Mouse (Mus musculus): ENCODE results near the gene Atad5. TPM values are rescaled to one million over a fixed set of nuclear protein-coding genes. Genes with fewer than 3 reads are reported as not detected.
"Not testable (repeated sequence)": the region's sequence is repeated elsewhere in the genome, so short reads cannot be mapped to it uniquely, and the experiment has no call there.

Atad5 gene
- total and polyA plus RNA-seq, 2 experiments: 0.15 to 1.1 TPM

GRCm38 (mm10) chr11:80052456-80052855 lies 36.7 kb upstream of the Atad5 start:
- no peak for DNase-seq (ENCODE audit: extremely low read depth, low read depth, low spot score)
- H3K27ac ChIP-seq (replicated peaks; ENCODE audit: insufficient read depth, low read depth, low read length): no peak overlapping the region
- H3K4me1 ChIP-seq (ENCODE audit: control insufficient read depth, insufficient read depth, low read length): no peaks in the 10 kb centered on the region
- no peak overlapping the region for H3K9ac ChIP-seq (ENCODE audit: low read depth, low read length)
- H3K4me3 ChIP-seq (ENCODE audit: insufficient read depth, low read depth, low read length): no peak overlapping the region
- H3K36me3 ChIP-seq (ENCODE audit: control insufficient read depth, insufficient read depth, low read length): peaks cover 31% of the 10 kb centered on the region
- H3K27me3 ChIP-seq (ENCODE audit: control insufficient read depth, insufficient read depth, low read length): no peaks in the 10 kb centered on the region
- no peaks in the 10 kb centered on the region for H3K79me2 ChIP-seq (ENCODE audit: control insufficient read depth, insufficient read depth, low read length)
- 87% methylated on average over 7 of the region's 7 CpGs for WGBS
- TF ChIP-seq POLR2A (IDR thresholded peaks at IDR 0.05; ENCODE audit: extremely low read depth, insufficient read depth, low read length) (no peak), CTCF (IDR thresholded peaks at IDR 0.05; ENCODE audit: low read depth, low read length) (no peak)

GRCm38 (mm10) chr11:80053171-80053570 lies 36.0 kb upstream of the Atad5 start:
- 97% methylated on average over 5 of the region's 5 CpGs for WGBS
- no peak for DNase-seq (ENCODE audit: extremely low read depth, low read depth, low spot score)

GRCm38 (mm10) chr11:80054659-80055058 lies 34.5 kb upstream of the Atad5 start:
- DNase-seq (ENCODE audit: extremely low read depth, low read depth, low spot score): no peak
- no peaks in the 10 kb centered on the region for H3K79me2 ChIP-seq (ENCODE audit: control insufficient read depth, insufficient read depth, low read length)
- H3K4me1 ChIP-seq (ENCODE audit: control insufficient read depth, insufficient read depth, low read length): no peaks in the 10 kb centered on the region
- 72% methylated on average over 4 of the region's 4 CpGs for WGBS
- no peak overlapping the region for H3K27ac ChIP-seq (replicated peaks; ENCODE audit: insufficient read depth, low read depth, low read length)
- TF ChIP-seq CTCF (IDR thresholded peaks at IDR 0.05; ENCODE audit: low read depth, low read length) (no peak), POLR2A (IDR thresholded peaks at IDR 0.05; ENCODE audit: extremely low read depth, insufficient read depth, low read length) (no peak)
- peaks cover 40% of the 10 kb centered on the region for H3K36me3 ChIP-seq (ENCODE audit: control insufficient read depth, insufficient read depth, low read length)
- H3K4me3 ChIP-seq (ENCODE audit: insufficient read depth, low read depth, low read length): no peak overlapping the region
- H3K27me3 ChIP-seq (ENCODE audit: control insufficient read depth, insufficient read depth, low read length): no peaks in the 10 kb centered on the region
- H3K9ac ChIP-seq (ENCODE audit: low read depth, low read length): no peak overlapping the region

More at GRCm38 (mm10) chr11:80053171-80053570, 36.0 kb upstream of the Atad5 start:
- Histone ChIP-seq H3K4me3 (ENCODE audit: insufficient read depth, low read depth, low read length) (no peak overlapping the region), H3K4me1 (ENCODE audit: control insufficient read depth, insufficient read depth, low read length) (no peaks in the 10 kb centered on the region), H3K36me3 (ENCODE audit: control insufficient read depth, insufficient read depth, low read length) (peaks cover 32% of the 10 kb centered on the region), H3K79me2 (ENCODE audit: control insufficient read depth, insufficient read depth, low read length) (no peaks in the 10 kb centered on the region), H3K27ac (replicated peaks; ENCODE audit: insufficient read depth, low read depth, low read length) (no peak overlapping the region), H3K27me3 (ENCODE audit: control insufficient read depth, insufficient read depth, low read length) (no peaks in the 10 kb centered on the region), H3K9ac (ENCODE audit: low read depth, low read length) (no peak overlapping the region)
- TF ChIP-seq POLR2A (IDR thresholded peaks at IDR 0.05; ENCODE audit: extremely low read depth, insufficient read depth, low read length) (no peak), CTCF (IDR thresholded peaks at IDR 0.05; ENCODE audit: low read depth, low read length) (no peak)

GRCm38 (mm10) chr11:80056141-80056540 lies 33.1 kb upstream of the Atad5 start:
- Histone ChIP-seq H3K9ac (ENCODE audit: low read depth, low read length) (no peak overlapping the region), H3K27ac (replicated peaks; ENCODE audit: insufficient read depth, low read depth, low read length) (no peak overlapping the region), H3K36me3 (ENCODE audit: control insufficient read depth, insufficient read depth, low read length) (peaks cover 49% of the 10 kb centered on the region), H3K4me1 (ENCODE audit: control insufficient read depth, insufficient read depth, low read length) (no peaks in the 10 kb centered on the region), H3K4me3 (ENCODE audit: insufficient read depth, low read depth, low read length) (no peak overlapping the region), H3K27me3 (ENCODE audit: control insufficient read depth, insufficient read depth, low read length) (no peaks in the 10 kb centered on the region), H3K79me2 (ENCODE audit: control insufficient read depth, insufficient read depth, low read length) (no peaks in the 10 kb centered on the region)
- 96% methylated on average over 9 of the region's 9 CpGs for WGBS
- no peak for TF ChIP-seq CTCF (IDR thresholded peaks at IDR 0.05; ENCODE audit: low read depth, low read length)
- TF ChIP-seq POLR2A (IDR thresholded peaks at IDR 0.05; ENCODE audit: extremely low read depth, insufficient read depth, low read length): no peak
- DNase-seq (ENCODE audit: extremely low read depth, low read depth, low spot score): no peak

GRCm38 (mm10) chr11:80062159-80062558 lies 27.0 kb upstream of the Atad5 start:
- peak; percentile 17 for DNase-seq (ENCODE audit: extremely low read depth, low read depth, low spot score)
- Histone ChIP-seq H3K4me1 (ENCODE audit: control insufficient read depth, insufficient read depth, low read length) (no peaks in the 10 kb centered on the region), H3K27me3 (ENCODE audit: control insufficient read depth, insufficient read depth, low read length) (no peaks in the 10 kb centered on the region), H3K79me2 (ENCODE audit: control insufficient read depth, insufficient read depth, low read length) (no peaks in the 10 kb centered on the region), H3K36me3 (ENCODE audit: control insufficient read depth, insufficient read depth, low read length) (peaks cover 38% of the 10 kb centered on the region), H3K27ac (replicated peaks; ENCODE audit: insufficient read depth, low read depth, low read length) (no peak overlapping the region), H3K9ac (ENCODE audit: low read depth, low read length) (no peak overlapping the region), H3K4me3 (ENCODE audit: insufficient read depth, low read depth, low read length) (no peak overlapping the region)
- 84% methylated on average over 4 of the region's 4 CpGs for WGBS
- TF ChIP-seq CTCF (IDR thresholded peaks at IDR 0.05; ENCODE audit: low read depth, low read length) (no peak), POLR2A (IDR thresholded peaks at IDR 0.05; ENCODE audit: extremely low read depth, insufficient read depth, low read length) (no peak)

- not testable (repeated sequence) for DNase-seq (ENCODE audit: extremely low read depth, low read depth, low spot score); H3K27ac ChIP-seq (replicated peaks; ENCODE audit: insufficient read depth, low read depth, low read length); H3K4me1 ChIP-seq (ENCODE audit: control insufficient read depth, insufficient read depth, low read length); H3K27me3 ChIP-seq (ENCODE audit: control insufficient read depth, insufficient read depth, low read length); H3K36me3 ChIP-seq (ENCODE audit: control insufficient read depth, insufficient read depth, low read length); H3K4me3 ChIP-seq (ENCODE audit: insufficient read depth, low read depth, low read length); H3K9ac ChIP-seq (ENCODE audit: low read depth, low read length); H3K79me2 ChIP-seq (ENCODE audit: control insufficient read depth, insufficient read depth, low read length)
- WGBS: 87% methylated on average over 4 of the region's 4 CpGs
Observed at GRCm38 (mm10) chr11:80066373-80066772, 22.8 kb upstream of the Atad5 start.

All from liver, adult 2 months (tissue).